Mouse (Mus musculus): ENCODE results near the gene Ccdc151.

Gene Ccdc151

DNA sequence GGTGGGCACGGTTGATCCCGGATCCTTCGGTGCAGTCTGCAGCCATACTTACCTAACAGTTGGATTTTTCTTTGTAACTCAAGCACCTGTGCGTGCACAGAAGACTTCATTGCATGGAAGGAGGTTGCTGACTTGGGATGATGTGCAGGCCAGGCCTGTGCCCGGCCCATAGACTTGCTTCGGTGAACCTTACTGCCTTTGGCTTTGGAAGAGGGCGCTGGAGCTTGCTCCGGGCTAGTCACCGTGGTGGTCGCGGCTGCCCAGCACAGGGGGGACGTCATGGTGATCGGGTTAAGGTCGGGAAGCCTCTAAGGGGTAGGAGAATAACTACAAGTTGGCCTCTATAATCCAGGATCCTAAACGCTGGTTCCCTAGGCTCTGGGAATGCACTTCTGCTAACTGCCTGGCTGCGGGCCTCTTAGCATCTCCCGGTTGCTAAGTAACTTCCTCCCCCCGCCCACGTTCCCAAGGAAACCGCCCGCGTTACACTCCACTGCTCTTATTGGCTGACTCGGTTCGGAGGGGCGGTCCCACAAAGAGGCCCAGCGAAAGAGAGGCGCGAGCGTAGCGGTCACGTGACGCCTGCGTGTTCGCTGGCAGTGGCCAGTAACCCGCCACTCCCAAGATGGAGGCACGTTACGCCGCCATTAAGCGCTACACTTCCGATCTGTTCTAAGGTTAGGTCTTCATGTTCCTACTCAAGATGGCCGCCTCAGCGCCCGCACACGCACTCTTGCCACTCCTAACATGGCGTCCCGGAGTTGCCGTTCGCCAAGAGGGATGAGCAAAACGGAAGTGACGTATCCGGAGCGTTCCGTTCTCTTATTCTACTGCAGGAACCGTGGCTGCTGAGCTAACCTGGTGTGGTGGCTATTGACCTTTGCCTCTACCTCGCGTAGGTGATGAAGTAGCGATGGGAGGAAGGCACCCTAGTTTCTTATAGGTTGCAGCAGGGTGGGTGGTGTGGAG is at the start of gene Ccdc151, which contains the start of gene Prkcsh:
TSS of gene Ccdc151 (minus strand) at position 441 of the 969 bp plus-strand sequence.
TSS of gene Prkcsh (plus strand) at position 613 of the 969 bp plus-strand sequence.
- peak; percentile 93 for ATAC-seq (ENCODE audit: low TSS enrichment)

- peak; percentile 50 for ATAC-seq (ENCODE audit: low TSS enrichment)
Measured at GRCm38 (mm10) chr9:22051958-22052254, 49.5 kb upstream of the Ccdc151 start, which contains the start of gene Elavl3. Elavl3 (minus strand) TSS chr9:22052023.

GRCm38 (mm10) chr9:22051161-22051957 is 48.9 kb upstream of the Ccdc151 start:
- ATAC-seq (ENCODE audit: low TSS enrichment) = no peak

DNA sequence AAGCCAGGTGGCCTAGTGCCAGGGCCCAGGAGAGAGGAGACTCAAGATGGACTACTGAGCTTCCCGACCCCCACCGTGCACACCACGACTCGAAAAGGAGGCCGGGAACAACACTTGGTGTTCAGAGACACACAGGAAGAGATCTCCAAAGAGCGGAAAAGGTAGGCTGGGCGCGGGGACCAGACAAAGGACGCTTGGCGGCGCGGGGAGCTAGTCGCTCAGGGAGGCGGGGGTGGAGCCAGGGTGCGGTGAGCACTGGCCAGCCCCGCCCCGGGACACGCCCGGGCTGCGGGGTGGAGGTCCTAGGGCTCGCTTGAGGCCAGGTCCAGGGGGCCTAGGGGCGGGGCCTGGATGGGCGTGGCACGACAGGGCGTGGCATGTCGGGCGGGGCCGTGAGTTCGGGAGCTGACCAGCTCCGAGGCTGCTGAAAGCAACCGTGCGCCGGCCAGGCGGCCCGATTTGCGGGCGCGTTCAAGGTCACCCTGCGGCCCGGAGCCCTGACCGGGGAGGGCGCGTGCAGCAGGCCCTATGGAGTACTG is 48.0 kb upstream of the Ccdc151 start:
- ATAC-seq (ENCODE audit: low TSS enrichment) = peak; percentile 35

- no peak for ATAC-seq (ENCODE audit: low TSS enrichment)
Measured at GRCm38 (mm10) chr9:22049721-22050270, 47.4 kb upstream of the Ccdc151 start.

DNA sequence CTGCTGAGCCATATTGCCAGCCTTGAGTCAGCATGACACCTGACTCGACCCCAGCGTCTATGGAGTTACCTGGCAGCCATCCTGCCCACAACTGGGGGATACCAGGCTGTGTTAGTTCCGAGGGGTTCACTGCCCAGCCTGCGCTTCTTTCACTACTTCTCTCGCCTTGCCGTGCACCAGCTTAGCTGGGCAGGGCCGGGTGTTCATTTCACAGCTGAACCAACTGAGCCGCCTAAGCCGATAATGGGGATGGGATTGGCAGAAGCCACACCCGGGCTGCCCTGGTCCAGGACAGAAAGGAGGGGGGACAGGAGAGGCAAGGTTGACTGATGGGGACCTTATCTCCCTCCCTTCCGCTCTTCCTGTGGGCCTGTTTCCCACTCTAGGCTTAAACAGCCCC is 46.9 kb upstream of the Ccdc151 start:
- no peak for ATAC-seq (ENCODE audit: low TSS enrichment)

DNA sequence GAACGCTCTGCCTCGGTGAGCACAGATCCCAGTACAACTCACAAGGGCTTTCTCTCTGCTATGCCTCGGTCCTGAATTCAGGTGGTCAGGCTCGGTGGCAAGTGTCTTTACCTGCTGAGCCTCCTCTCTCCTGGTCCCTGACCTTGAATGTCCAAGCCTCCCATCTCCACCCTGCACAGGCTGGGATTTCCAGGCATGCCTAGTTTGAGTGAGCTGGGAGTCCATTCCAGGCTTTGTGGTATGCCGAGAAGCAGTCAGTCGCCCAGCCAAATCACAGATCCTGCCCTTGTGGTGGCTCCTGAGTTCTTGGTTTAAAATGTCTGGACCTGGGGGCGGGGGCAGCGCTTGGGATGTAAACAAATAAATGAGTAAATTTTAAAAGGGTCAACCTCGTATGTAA is 44.9 kb upstream of the Ccdc151 start:
- no peak for ATAC-seq (ENCODE audit: low TSS enrichment)

DNA sequence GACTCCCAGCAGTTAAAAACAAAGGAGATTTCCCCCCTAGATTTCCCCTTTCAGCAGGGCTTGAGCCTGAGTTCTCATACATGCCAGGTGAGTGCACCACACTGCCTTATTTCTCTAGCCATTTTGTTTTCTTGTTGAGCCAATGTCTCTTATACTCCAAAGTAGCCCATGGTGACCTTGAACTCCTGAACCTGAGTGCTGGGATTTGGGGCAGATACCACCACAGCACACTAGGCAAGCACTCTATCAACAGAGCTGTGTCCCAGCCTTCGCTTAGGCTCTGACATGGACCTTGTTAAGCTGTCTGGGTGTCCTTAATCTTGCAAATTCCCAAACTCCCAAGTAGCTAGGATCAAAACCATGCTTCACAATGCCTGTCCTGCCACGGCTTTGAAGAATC is 39.4 kb upstream of the Ccdc151 start:
- no peak for ATAC-seq (ENCODE audit: low TSS enrichment)

GRCm38 (mm10) chr9:22037826-22038225 is 35.4 kb upstream of the Ccdc151 start:
- no peak for ATAC-seq (ENCODE audit: low TSS enrichment)

- ATAC-seq (ENCODE audit: low TSS enrichment) = no peak
Measured at GRCm38 (mm10) chr9:22035300-22036044, 33.0 kb upstream of the Ccdc151 start.

- peak; percentile 56 for ATAC-seq (ENCODE audit: low TSS enrichment)
Measured at GRCm38 (mm10) chr9:22030386-22030785, 28.0 kb upstream of the Ccdc151 start.

DNA sequence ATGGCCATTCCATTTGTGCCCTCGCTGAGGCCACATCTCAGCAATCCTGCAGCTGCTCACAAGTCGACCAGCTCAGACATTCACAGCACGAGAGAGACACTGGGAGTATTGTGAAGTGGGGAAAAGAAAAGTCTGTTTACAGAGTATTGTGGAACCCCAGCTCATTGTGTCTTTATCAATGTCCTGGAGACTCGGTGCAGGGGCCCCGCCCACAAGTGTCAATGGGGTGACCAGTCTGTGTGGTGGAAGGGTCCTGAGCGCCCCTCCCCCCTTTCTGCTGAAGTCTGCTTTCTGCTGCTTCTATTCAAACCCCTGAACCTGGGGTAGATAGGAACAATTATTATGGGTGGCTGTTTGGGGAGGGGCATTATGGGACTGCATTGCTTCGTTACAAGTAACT is 26.0 kb upstream of the Ccdc151 start:
- no peak for ATAC-seq (ENCODE audit: low TSS enrichment)

GRCm38 (mm10) chr9:22024592-22024991 is 22.2 kb upstream of the Ccdc151 start:
- ATAC-seq (ENCODE audit: low TSS enrichment) = peak; percentile 48

- ATAC-seq (ENCODE audit: low TSS enrichment) = peak; percentile 10; the same call in 1 of the 2 replicates
Measured at GRCm38 (mm10) chr9:22017208-22017825, 14.9 kb upstream of the Ccdc151 start.

DNA sequence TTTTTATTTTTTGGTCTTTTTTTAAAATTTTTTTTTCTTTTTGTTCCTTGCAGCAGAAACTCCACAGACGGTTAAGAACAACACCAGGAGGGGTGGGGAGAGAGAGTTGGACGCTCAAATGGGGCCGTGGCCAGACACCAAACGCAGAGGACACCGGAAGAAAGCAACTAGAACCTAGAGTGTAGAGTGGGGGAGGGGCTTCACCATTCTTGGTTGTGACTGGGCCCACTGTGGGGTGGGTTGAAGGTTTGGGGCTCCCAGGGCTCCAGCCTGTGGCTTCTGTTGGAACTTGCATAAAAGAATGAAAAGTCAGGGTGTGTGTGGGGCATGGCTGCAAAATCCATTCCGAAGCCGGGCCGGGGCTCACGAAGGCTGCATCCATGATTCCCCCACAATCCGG is 13.8 kb upstream of the Ccdc151 start:
- ATAC-seq (ENCODE audit: low TSS enrichment) = no peak

GRCm38 (mm10) chr9:22012731-22013130 is 10.3 kb upstream of the Ccdc151 start:
- ATAC-seq (ENCODE audit: low TSS enrichment) = no peak

GRCm38 (mm10) chr9:22011055-22011454 is 8.6 kb upstream of the Ccdc151 start:
- no peak for ATAC-seq (ENCODE audit: low TSS enrichment)

GRCm38 (mm10) chr9:22004546-22004945 is 2.1 kb upstream of the Ccdc151 start:
- no peak for ATAC-seq (ENCODE audit: low TSS enrichment)

DNA sequence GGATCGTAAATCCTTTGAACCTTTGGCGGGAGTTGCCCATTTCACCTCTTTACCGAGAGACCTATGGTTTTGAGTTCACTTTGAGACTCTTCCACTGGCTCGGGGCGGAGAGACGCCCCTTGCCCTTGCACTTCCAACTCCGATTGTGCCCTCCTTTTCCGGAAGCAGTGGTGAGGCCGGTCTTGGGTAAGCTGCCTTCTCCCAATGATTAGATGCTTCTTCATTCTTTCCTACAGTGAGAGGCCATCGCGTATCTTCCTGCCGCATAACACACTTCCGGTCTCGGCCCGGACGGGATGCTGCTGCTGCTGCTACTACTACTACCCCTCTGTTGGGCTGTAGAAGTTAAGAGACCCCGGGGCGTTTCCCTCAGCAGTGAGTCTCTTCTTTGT is 725 bp upstream of the Ccdc151 start:
- ATAC-seq (ENCODE audit: low TSS enrichment) = peak; percentile 35

- no peak for ATAC-seq (ENCODE audit: low TSS enrichment)
Measured at GRCm38 (mm10) chr9:22001633-22002032, 801 bp downstream of the Ccdc151 start.

- ATAC-seq (ENCODE audit: low TSS enrichment) = no peak
Measured at GRCm38 (mm10) chr9:22000296-22000695, 2.1 kb downstream of the Ccdc151 start.

Data from frontal cortex, adult (tissue).